Mouse (Mus musculus) intestine, embryonic 15.5 days (tissue): ENCODE results near the gene Ufsp1. TPM values are rescaled to one million over a fixed set of nuclear protein-coding genes. Genes with fewer than 3 reads are reported as not detected.
"Not testable (repeated sequence)": the region's sequence is repeated elsewhere in the genome, so short reads cannot be mapped to it uniquely, and the experiment has no call there.

Source experiments
- ATAC-seq: fragments of 200-750 bp; cut with Nextera tagmentation; 2 replicates; pipeline ENCODE4 v1.8.0; 2017; ENCODE audit warnings: moderate TSS enrichment, moderate library complexity
- H3K27ac ChIP-seq: fragments of 300-500 bp; sonication (generic); 2 replicates; pipeline ENCODE4 v1.5.1; 2015; ENCODE audit warnings: mild to moderate bottlenecking, inconsistent platforms
- H3K27me3 ChIP-seq: fragments of 300-500 bp; sonication (generic); replicated peaks from 2 replicates; pipeline ENCODE4 v1.6.1; 2015; ENCODE audit warnings: inconsistent platforms
- H3K36me3 ChIP-seq: fragments of 300-500 bp; sonication (generic); 2 replicates; pipeline ENCODE4 v1.6.1; 2015; ENCODE audit warnings: inconsistent platforms
- H3K4me1 ChIP-seq: fragments of 300-500 bp; sonication (generic); replicated peaks from 2 replicates; pipeline ENCODE4 v1.6.1; 2015; ENCODE audit warnings: inconsistent platforms
- H3K4me2 ChIP-seq: fragments of 300-500 bp; sonication (generic); replicated peaks from 2 replicates; pipeline ENCODE4 v1.6.1; 2015; ENCODE audit warnings: mild to moderate bottlenecking, inconsistent platforms
- H3K4me3 ChIP-seq: fragments of 300-500 bp; sonication (generic); replicated peaks from 2 replicates; pipeline ENCODE4 v1.5.1; 2015; ENCODE audit warnings: inconsistent platforms
- H3K9ac ChIP-seq: fragments of 300-500 bp; sonication (generic); 2 replicates; pipeline ENCODE4 v1.6.1; 2015; ENCODE audit warnings: inconsistent platforms
- H3K9me3 ChIP-seq: fragments of 300-500 bp; sonication (generic); 2 replicates; pipeline ENCODE4 v1.6.1; 2016; ENCODE audit warnings: inconsistent platforms
- WGBS: fragments of 180-500 bp; shearing (Covaris S2); methylation state at CpG from one replicate; pipeline ENCODE4 v1.1.7; 2015; 5-methylcytosine and 5-hydroxymethylcytosine counted together
- polyA plus RNA-seq: library from polyadenylated mRNA; unstranded; fragments of >200 nt; fragmentation: Nextera tagmentation; extraction: Ambion mirVana; gene quantifications from 2 replicates; pipeline ENCODE4 v1.2.1, GENCODE M21; 2015

Ufsp1 gene
- 7.8 and 8.5 TPM in 2 replicates for polyA plus RNA-seq

GRCm38 (mm10) chr5:137293839-137294743 is at the start of gene Ufsp1:
Ufsp1 (plus strand) TSS chr5:137294629.
- H3K9ac ChIP-seq = peak within 1 kb of the TSS; percentile 79
- H3K9me3 ChIP-seq = no peaks in the 10 kb centered on the region
- peaks cover 32% of the 10 kb centered on the region for H3K36me3 ChIP-seq
- under 1% methylated on average over 52 of the region's 52 CpGs for WGBS
- H3K4me3 ChIP-seq = peak within 1 kb of the TSS; percentile 54
- H3K27ac ChIP-seq = peak within 1 kb of the TSS; percentile 97
- H3K4me1 ChIP-seq = peaks cover 24% of the 10 kb centered on the region
- peaks cover 15% of the 10 kb centered on the region for H3K27me3 ChIP-seq
- ATAC-seq = peak; percentile 94
- peak within 1 kb of the TSS; percentile 97 for H3K4me2 ChIP-seq

- 0 out of 2 replicates have a peak overlapping the region, but pooled peaks have one; percentile 7 for H3K4me2 ChIP-seq
- ATAC-seq = peak; percentile 80
Observed at GRCm38 (mm10) chr5:137263897-137264720, 30.3 kb upstream of the Ufsp1 start.

GRCm38 (mm10) chr5:137264787-137265186 is 29.6 kb upstream of the Ufsp1 start:
- Histone ChIP-seq H3K9ac (no peak overlapping the region), H3K4me1 (peaks cover 9% of the 10 kb centered on the region; the same call in 1 of the 2 replicates), H3K4me2 (no peak overlapping the region), H3K4me3 (no peak overlapping the region), H3K36me3 (no peaks in the 10 kb centered on the region), H3K27ac (no peak overlapping the region), H3K27me3 (no peaks in the 10 kb centered on the region), H3K9me3 (no peaks in the 10 kb centered on the region)
- WGBS = 88% methylated on average over 11 of the region's 11 CpGs
- 0 out of 2 replicates have a peak, but pooled peaks have one; percentile 24 for ATAC-seq

More at GRCm38 (mm10) chr5:137263897-137264720, 30.3 kb upstream of the Ufsp1 start:
- H3K4me1 ChIP-seq = peaks cover 9% of the 10 kb centered on the region; the same call in 1 of the 2 replicates
- 0 out of 2 replicates have a peak overlapping the region, but pooled peaks have one; percentile 11 for H3K27ac ChIP-seq
- no peaks in the 10 kb centered on the region for H3K9me3 ChIP-seq
- H3K9ac ChIP-seq = no peak overlapping the region
- no peak overlapping the region for H3K4me3 ChIP-seq
- WGBS = 59% methylated on average over 14 of the region's 14 CpGs
- H3K27me3 ChIP-seq = no peaks in the 10 kb centered on the region
- H3K36me3 ChIP-seq = no peaks in the 10 kb centered on the region

- Histone ChIP-seq H3K9ac (no peak overlapping the region; the same call in 1 of the 2 replicates), H3K9me3 (no peaks in the 10 kb centered on the region), H3K4me1 (peaks cover 9% of the 10 kb centered on the region; the same call in 1 of the 2 replicates), H3K4me3 (no peak overlapping the region; the same call in 1 of the 2 replicates), H3K4me2 (peak overlapping the region; percentile 46), H3K27me3 (no peaks in the 10 kb centered on the region), H3K36me3 (no peaks in the 10 kb centered on the region), H3K27ac (peak overlapping the region; percentile 27)
- peak; percentile 70 for ATAC-seq
- 21% methylated on average over 16 of the region's 18 CpGs for WGBS
Observed at GRCm38 (mm10) chr5:137268131-137268910, 26.1 kb upstream of the Ufsp1 start.

GRCm38 (mm10) chr5:137277360-137278342 is 16.8 kb upstream of the Ufsp1 start:
- H3K9ac ChIP-seq = peak overlapping the region; percentile 28; the same call in 1 of the 2 replicates
- no peaks in the 10 kb centered on the region for H3K9me3 ChIP-seq
- peak overlapping the region; percentile 46 for H3K4me2 ChIP-seq
- peak; percentile 93 for ATAC-seq
- no peaks in the 10 kb centered on the region for H3K36me3 ChIP-seq
- no peaks in the 10 kb centered on the region for H3K4me1 ChIP-seq
- 0 out of 2 replicates have a peak overlapping the region, but pooled peaks have one; percentile 8 for H3K4me3 ChIP-seq
- no peaks in the 10 kb centered on the region for H3K27me3 ChIP-seq
- H3K27ac ChIP-seq = peak overlapping the region; percentile 95
- WGBS = 23% methylated on average over 18 of the region's 18 CpGs

- H3K27ac ChIP-seq, ATAC-seq, H3K9me3 ChIP-seq, H3K4me2 ChIP-seq, H3K9ac ChIP-seq, H3K36me3 ChIP-seq, H3K4me3 ChIP-seq: not testable (repeated sequence)
- Histone ChIP-seq H3K27me3 (peaks cover 22% of the 10 kb centered on the region), H3K4me1 (peaks cover 26% of the 10 kb centered on the region)
- WGBS = 80% methylated on average over 6 of the region's 6 CpGs
Observed at GRCm38 (mm10) chr5:137284411-137284810, 10.0 kb upstream of the Ufsp1 start.

GRCm38 (mm10) chr5:137285045-137285444 is 9.4 kb upstream of the Ufsp1 start:
- 71% methylated on average over 5 of the region's 5 CpGs for WGBS
- Histone ChIP-seq H3K9me3 (no peaks in the 10 kb centered on the region), H3K27ac (no peak overlapping the region), H3K4me3 (no peak overlapping the region), H3K4me1 (peaks cover 32% of the 10 kb centered on the region), H3K36me3 (no peaks in the 10 kb centered on the region), H3K4me2 (no peak overlapping the region), H3K27me3 (peaks cover 28% of the 10 kb centered on the region), H3K9ac (no peak overlapping the region)
- no peak for ATAC-seq

- H3K4me3 ChIP-seq = no peak overlapping the region
- ATAC-seq = no peak
- peaks cover 35% of the 10 kb centered on the region for H3K4me1 ChIP-seq
- no peak overlapping the region for H3K4me2 ChIP-seq
- H3K27ac ChIP-seq = 0 out of 2 replicates have a peak overlapping the region, but pooled peaks have one; percentile 27
- 29% methylated on average over 7 of the region's 7 CpGs for WGBS
- H3K9ac ChIP-seq = no peak overlapping the region
- H3K27me3 ChIP-seq = peaks cover 33% of the 10 kb centered on the region
- no peaks in the 10 kb centered on the region for H3K9me3 ChIP-seq
- H3K36me3 ChIP-seq = no peaks in the 10 kb centered on the region
Observed at GRCm38 (mm10) chr5:137285986-137286385, 8.4 kb upstream of the Ufsp1 start.

GRCm38 (mm10) chr5:137286655-137287031 is 7.8 kb upstream of the Ufsp1 start:
- peaks cover 35% of the 10 kb centered on the region for H3K4me1 ChIP-seq
- peaks cover 33% of the 10 kb centered on the region for H3K27me3 ChIP-seq
- peak overlapping the region; percentile 28; the same call in 1 of the 2 replicates for H3K9ac ChIP-seq
- peak overlapping the region; percentile 32 for H3K4me3 ChIP-seq
- no peaks in the 10 kb centered on the region for H3K36me3 ChIP-seq
- WGBS = 1% methylated on average over 13 of the region's 16 CpGs
- ATAC-seq = peak; percentile 69
- no peaks in the 10 kb centered on the region for H3K9me3 ChIP-seq
- peak overlapping the region; percentile 86 for H3K4me2 ChIP-seq
- 0 out of 2 replicates have a peak overlapping the region, but pooled peaks have one; percentile 27 for H3K27ac ChIP-seq

- Histone ChIP-seq H3K27me3 (peaks cover 33% of the 10 kb centered on the region), H3K27ac (0 out of 2 replicates have a peak within 1 kb of the TSS, but pooled peaks have one; percentile 27), H3K36me3 (no peaks in the 10 kb centered on the region), H3K4me3 (peak within 1 kb of the TSS; percentile 40), H3K9me3 (no peaks in the 10 kb centered on the region), H3K4me1 (peaks cover 35% of the 10 kb centered on the region), H3K4me2 (peak within 1 kb of the TSS; percentile 86), H3K9ac (peak within 1 kb of the TSS; percentile 48)
- ATAC-seq = peak; percentile 18
- 3% methylated on average over 40 of the region's 40 CpGs for WGBS
Observed at GRCm38 (mm10) chr5:137287032-137287952, 7.1 kb upstream of the Ufsp1 start, which contains the start of gene Ache. Ache (plus strand) TSS chr5:137287519.
